Mouse (Mus musculus) cerebellum, adult 8-10 months (tissue): ENCODE data around the gene Tmem251.

Experiments
- DNase-seq: peaks from one replicate; pipeline ENCODE4 v3.0.0; 2022

Gene Tmem251

DNA sequence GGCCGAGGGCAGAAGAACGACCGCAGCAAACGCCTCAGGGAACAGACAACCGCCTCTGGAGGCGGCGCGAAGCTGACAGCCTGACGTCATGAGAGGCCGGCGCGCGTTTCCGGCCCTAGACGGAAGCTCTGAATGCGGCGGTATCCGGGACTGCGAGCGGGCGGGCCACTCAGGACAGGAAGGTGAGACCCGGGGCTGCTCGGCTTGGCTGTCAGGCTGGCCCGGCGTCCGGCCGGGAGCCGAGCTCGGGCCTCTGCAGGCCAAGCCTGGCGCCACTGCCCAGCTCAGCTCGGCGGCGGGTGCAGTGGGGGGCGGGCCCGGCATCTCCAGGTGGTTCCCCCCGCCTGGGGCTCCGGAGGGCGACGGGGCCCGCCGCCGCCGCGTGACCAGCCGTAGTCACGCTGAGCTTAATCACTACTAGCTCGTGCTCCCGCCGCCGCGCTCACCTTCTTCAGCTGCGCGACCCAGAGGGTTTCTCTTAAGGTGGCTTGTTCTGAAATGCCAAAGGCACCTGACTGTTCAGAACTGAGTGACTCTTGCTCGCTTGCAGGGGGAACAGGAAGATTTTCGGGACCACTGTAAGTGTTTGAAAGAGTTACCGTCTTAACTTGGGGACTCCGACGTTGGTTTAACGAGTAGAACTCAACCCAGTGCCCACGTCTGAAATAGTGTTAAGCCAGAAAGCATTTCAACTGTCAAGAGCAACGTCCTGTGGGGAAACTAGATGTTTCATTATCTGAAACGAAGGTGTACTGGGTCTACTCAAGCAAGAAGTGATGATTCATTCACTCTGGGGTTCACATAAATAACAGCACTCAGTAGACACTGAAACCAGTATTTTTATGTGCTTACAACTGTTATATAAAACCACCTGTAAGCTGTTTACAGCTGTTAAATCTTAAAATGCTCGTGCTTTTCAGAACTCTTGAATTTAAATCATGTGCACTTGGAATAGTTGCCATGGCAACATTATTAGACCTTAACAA is at the start of gene Tmem251, which contains the start of gene Moap1:
Gene Tmem251, plus strand, starts transcription at position 174 of the 986 bp plus-strand sequence.
Gene Moap1, minus strand, starts transcription at position 73 of the 986 bp plus-strand sequence.
- peak; percentile 86 for DNase-seq

DNA sequence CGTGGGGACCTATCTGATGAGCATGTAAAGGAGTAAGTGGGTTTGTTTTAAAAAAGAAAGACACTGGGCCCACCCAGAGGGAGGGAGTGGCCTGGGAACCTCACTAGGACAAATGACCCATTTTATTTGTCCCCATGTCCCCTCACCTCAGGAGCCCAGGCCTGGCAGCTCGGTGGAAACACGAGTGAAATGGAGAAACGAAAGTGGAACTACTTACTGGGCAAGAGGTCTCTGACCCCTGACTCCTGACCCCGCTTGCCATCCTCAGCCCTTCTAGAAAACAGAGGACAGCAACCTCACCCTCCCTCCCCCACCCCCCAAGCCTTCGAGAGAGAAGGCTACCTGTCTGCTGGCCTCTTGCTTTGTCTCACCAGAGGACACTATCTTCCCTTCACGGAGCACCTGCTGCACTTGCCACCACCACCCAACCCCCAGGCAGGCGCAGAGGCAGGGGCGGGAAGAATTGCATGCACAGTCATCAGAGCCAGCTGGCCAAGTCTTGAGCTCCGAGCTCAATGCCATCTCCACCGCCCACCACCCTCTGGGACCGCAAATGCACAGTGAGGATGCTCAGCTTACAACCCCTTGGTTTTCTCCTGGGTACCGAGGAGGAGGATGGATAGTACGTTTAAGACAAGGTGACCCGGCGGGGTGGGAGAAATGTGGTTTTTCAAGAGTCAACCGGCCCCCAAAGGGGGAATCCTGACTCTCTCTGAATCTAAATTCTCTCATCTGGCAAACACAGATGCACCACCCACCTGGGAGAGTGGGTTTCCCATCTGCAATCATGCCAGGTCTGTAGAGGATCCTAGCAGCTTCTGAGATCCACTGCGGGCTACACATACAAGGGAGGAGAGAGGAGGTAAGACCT is 48.0 kb upstream of the Tmem251 start:
- DNase-seq, result no peak

- no peak for DNase-seq
Measured at GRCm38 (mm10) chr12:102696635-102697354, 46.8 kb upstream of the Tmem251 start.

DNA sequence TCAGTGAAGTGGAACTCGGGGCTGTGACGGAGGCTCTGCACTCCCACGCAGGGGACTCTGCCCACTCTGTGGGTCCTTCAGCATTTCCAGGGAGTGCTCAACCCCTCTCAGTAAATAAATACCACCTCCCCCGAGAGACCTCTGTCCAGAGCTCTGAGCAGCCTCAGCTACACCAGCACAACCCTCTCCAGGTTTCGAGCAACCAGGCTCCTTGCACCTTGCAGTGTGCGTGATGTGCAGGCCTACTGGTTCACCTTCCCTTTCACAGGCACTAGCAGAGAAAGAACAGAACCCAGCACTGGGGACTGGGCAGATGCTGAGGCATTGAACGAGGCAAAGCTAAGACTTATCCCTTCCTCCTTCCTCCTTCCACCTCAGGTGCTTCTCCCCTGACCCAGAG is 46.2 kb upstream of the Tmem251 start:
- no peak for DNase-seq

DNA sequence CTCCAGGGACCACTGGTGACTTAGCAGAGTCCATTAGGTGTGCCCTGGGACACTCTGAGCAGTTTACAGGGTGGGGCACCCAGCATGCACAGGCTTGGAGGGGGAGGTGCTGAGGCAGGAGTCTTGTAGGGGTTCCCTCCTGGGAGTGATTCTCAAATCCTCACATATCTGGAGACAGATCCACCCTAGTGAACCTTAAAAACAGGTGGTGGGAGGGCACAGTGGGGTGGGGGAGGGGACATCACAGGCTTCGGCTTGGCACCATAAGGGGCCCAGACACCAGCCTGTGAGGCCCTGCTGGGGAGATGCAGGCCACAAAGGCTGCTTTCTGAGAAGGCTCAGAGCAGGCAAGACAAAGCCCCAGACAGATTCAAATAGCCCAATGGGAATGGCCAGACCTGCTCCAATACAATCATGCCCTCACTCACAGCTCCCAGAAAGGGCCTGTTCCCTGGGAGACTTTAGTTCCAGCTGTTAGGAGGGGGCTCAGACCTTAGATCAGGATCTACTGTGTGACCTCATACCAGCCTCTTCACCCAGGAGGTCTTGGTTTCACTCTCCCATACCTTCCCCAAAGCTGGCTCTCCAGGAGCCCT is 45.4 kb upstream of the Tmem251 start:
- DNase-seq, result no peak

DNA sequence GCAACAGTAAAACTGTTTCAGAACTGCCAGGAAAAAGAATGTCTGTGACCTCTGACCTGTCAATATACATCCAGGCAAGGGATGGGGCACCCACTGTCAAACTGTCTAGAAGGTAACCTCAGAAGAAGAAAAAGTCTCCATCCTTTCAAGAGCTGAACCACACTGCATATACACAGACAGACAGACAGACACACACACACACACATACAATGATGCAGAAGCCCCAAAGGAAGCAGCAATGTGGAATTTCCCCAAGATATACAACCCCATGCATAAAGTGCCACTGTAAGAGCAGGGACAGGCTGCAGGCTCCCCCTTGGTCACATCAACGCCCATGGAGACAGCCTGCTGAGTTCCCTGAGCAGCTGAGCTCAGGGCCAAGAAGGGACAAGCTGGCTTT is 44.4 kb upstream of the Tmem251 start:
- no peak for DNase-seq

GRCm38 (mm10) chr12:102700453-102700852 is 43.1 kb upstream of the Tmem251 start:
- no peak for DNase-seq

DNA sequence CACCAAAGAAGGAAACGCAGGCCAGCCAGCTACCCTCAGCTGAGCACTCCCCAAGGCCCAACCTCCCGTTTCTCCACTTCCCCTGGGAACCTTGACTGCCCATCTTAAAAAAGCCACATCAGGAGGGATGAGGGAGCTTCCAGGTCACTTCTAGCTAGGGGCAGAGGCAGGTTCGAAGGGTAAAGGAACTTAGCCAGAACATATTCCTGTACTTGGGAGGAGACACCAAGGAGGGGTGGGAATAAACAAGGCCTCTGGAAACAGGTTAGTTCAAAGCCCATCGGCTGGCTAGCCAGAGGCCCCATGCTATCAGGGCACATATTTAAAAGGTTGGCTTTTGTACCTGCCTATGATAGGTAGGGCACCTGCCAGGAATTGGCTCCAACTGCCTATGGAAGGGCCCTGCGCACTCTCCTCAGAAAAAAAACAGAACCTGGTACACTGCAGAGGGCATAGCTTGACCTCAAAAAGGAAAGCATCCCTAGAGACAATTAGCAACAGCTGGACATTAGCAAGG is 41.8 kb upstream of the Tmem251 start:
- no peak for DNase-seq

DNA sequence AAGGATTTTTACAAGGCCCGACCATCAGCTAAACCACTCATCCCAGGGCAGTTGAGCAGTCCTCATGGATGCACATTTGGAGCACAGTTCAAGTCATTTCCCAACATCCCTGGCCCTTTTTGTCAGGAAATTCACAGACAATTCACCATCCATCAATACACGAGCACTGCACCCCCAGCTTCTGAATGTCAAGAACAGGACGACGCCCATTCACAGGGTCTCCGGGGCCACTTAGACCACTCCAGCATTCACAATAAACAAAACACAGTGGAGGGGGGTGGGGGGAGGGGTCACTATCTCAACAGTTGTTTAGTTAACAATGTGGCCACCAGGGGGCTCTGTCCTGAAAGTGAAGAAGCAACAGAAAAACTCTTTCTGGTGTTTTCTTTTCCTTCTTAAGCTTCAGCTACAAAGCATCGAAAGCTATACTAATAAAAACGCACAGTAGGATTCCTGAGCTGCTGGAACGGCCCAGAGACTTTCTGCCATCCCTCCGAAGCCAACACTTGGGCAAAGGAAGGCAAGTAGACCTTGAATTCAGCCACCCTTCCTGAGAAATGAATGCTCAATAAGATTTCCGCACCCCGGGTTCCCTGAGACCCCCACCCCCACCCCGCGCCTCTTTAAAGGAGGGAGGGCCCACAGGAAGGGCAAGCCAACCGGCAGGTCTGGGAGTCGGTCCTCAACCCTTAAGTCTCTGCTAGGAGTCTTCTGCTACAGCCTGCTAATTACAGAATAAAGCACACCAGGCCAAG is 41.0 kb upstream of the Tmem251 start:
- peak; percentile 85 for DNase-seq

DNA sequence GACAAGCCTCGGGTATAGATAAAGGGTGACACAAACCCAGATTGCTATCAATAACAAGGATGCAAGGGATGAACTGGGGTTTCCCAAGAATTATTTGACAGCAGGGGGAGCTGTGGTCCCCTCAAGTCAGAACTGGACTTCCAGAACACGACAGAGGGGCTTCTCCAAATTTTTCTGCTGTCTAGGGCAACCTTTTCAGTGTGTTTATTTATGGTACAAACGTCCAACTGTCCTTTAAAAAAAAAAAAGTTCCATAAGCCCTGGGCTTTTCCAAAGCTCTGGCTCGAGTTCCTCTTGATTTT is 40.5 kb upstream of the Tmem251 start:
- no peak for DNase-seq

- no peak for DNase-seq
Measured at GRCm38 (mm10) chr12:102703441-102703840, 40.1 kb upstream of the Tmem251 start.

GRCm38 (mm10) chr12:102703921-102704408 is 39.6 kb upstream of the Tmem251 start:
- no peak for DNase-seq

- DNase-seq, result peak; percentile 66
Measured at GRCm38 (mm10) chr12:102704457-102705198, 38.9 kb upstream of the Tmem251 start, which contains the start of gene Itpk1. Gene Itpk1 (minus strand): TSS chr12:102704930.

DNA sequence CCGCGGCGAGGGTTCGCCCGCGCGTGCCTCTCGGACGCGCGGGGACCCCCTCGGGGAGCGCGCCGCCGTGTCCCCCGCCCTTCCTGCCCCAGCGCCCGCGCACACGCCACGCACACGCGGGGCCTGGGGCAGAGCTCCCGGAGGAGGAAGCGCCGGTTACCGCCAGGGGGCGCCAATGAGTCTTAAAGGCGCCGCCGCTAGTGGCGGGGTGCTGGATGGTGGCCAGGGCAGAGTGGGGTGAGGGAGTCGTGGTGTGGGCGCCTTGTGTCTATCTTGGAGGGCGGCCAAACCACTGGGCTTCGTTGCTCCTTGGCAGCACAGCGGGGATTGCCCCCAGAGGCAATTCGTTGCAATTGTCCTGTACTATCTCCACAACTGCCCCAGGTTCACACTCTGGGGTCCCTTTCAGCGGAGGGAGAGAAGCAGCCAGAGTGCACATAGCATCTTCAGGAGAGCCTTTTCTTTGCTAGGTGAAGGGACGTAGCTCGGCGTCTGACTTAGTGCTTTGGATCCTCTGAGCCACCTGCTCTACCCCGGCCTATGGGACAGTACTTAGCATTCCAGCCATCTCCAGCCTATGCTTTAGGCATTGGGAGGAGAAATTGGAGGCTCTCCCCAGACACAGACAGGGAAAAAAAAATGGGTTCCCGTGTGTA is 38.2 kb upstream of the Tmem251 start:
- peak; percentile 96 for DNase-seq

GRCm38 (mm10) chr12:102705906-102706640 is 37.5 kb upstream of the Tmem251 start:
- no peak for DNase-seq

DNA sequence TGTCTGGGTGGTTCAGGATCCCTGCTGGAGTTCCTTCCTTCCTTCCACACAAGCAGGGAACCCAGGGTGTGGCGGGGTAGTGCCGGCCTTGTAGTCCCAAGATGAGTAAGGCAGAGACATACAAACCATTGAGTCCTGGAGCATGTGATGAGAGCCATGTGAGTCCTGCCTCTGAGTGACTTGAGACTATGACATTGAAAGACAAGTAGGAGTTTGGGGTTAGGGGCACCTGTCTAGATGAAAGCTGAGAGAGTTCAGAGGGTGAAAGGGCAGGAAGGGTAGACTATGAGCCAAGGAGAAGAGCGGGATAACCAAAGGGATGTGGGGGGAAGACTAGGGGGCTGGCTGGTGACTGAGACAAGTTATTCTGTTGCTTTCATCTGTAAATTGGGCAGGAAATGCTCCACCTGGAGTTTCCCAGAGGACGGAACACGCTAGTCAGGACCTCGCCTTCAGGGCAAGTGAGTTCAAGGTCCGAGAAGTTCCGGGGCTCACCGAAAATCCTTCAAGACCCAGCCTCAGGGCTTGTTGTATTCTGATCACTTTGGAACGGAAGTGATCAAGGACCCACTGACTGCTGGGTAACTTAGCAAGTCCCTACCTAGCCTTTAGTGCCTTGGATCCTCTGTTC is 36.6 kb upstream of the Tmem251 start:
- DNase-seq, result no peak

DNA sequence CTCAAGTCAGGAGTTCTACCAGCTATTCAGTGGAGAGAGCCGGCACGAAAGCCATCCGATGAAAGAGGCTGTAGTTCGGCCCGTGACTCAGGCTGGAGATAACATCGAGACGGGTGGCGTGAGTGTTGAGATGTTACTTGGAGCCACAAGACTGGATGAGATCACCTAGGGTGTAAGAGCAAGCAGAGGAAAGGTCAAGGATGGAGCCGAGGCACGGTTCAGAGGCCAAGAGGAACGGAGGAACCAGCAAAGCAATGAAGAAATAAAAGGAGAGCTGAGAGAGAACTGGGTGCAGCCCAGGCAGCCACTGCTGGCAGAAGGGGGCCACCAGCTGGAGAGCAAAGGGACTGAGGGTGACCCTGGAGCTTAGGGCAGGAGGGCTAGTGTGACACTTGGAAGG is 35.3 kb upstream of the Tmem251 start:
- DNase-seq, result no peak

GRCm38 (mm10) chr12:102709896-102710295 is 33.7 kb upstream of the Tmem251 start:
- DNase-seq, result no peak
